Mouse (Mus musculus): ENCODE results near the gene Olfr561. TPM values are rescaled to one million over a fixed set of nuclear protein-coding genes. Genes with fewer than 3 reads are reported as not detected.

Olfr561 gene
- polyA plus RNA-seq (2014; fragmentation: Nextera tagmentation; extraction: Ambion mirVana): not detected in 2 replicates

DNA sequence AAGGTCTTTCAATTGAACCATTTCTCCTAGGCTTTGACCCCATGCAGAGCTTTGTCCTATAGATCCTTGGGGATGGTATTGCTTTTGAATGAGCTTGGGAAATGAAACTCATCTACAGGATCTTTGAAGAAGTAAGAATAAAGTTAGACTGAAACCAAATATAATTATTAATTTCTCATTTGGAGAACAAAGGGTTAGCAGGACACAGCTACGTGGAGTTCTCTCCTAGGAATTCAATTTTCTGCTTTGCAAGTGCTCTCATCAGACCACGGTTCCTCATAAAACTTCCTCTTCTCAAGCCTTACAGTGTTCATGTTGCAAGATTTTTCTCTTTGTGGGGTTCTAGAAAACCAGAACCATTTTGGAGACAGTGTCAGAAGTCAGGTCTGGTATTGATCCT is at the start of gene Olfr561:
Olfr561 (plus strand) TSS at position 301 of the 400 bp plus-strand sequence.
- no peak within 1 kb of the TSS for H3K27ac ChIP-seq (ENCODE audit: low read depth, low read length)
- H3K9ac ChIP-seq (ENCODE audit: low read length): no peak within 1 kb of the TSS
- 84% methylated on average over 2 of the region's 2 CpGs for WGBS
- H3K4me3 ChIP-seq (ENCODE audit: low read depth, low read length): no peak within 1 kb of the TSS
- H3K4me1 ChIP-seq (ENCODE audit: control insufficient read depth, insufficient read depth, low read length): no peaks in the 10 kb centered on the region
- ATAC-seq (ENCODE audit: insufficient read depth, low FRiP score, low TSS enrichment) (no peak), DNase-seq (ENCODE audit: low spot score) (no peak)
- no peaks in the 10 kb centered on the region for H3K9me3 ChIP-seq (ENCODE audit: control insufficient read depth, low read length)
- H3K36me3 ChIP-seq (ENCODE audit: control insufficient read depth, insufficient read depth, low read length): no peaks in the 10 kb centered on the region
- no peaks in the 10 kb centered on the region for H3K27me3 ChIP-seq (ENCODE audit: control insufficient read depth, insufficient read depth, low read length)
- no peak within 1 kb of the TSS for H3K4me2 ChIP-seq (ENCODE audit: low read depth)

DNA sequence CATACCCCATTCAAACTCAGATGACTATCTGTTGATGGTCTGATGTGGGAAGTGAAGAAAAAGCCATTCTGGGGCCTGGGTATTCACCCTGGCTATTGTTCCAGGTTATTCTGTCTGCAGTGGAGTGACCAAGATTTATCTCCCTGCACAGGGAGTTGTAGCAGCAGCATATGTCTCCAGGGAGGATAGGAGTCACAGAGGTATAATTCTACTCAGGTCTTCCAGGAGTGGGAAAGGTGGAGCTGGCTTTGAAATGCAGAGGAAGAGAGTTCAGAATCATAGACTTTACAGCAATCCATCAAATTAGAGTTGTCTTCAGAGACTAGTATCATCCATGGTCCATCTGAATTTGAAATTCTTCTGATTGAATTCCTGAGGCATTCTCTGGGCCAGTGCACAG is 43.6 kb upstream of the Olfr561 start, which contains the start of gene Olfr559:
Olfr559 (minus strand) TSS at position 101 of the 400 bp plus-strand sequence.
- no peak for DNase-seq (ENCODE audit: low spot score)
- H3K36me3 ChIP-seq (ENCODE audit: control insufficient read depth, insufficient read depth, low read length): no peaks in the 10 kb centered on the region
- no peaks in the 10 kb centered on the region for H3K27me3 ChIP-seq (ENCODE audit: control insufficient read depth, insufficient read depth, low read length)
- H3K4me2 ChIP-seq (ENCODE audit: low read depth): no peak within 1 kb of the TSS
- H3K4me1 ChIP-seq (ENCODE audit: control insufficient read depth, insufficient read depth, low read length): no peaks in the 10 kb centered on the region
- no peaks in the 10 kb centered on the region for H3K9me3 ChIP-seq (ENCODE audit: control insufficient read depth, low read length)
- H3K27ac ChIP-seq (ENCODE audit: low read depth, low read length): no peak within 1 kb of the TSS
- no peak within 1 kb of the TSS for H3K9ac ChIP-seq (ENCODE audit: low read length)
- ATAC-seq (ENCODE audit: insufficient read depth, low FRiP score, low TSS enrichment): no peak
- no peak within 1 kb of the TSS for H3K4me3 ChIP-seq (ENCODE audit: low read depth, low read length)

DNA sequence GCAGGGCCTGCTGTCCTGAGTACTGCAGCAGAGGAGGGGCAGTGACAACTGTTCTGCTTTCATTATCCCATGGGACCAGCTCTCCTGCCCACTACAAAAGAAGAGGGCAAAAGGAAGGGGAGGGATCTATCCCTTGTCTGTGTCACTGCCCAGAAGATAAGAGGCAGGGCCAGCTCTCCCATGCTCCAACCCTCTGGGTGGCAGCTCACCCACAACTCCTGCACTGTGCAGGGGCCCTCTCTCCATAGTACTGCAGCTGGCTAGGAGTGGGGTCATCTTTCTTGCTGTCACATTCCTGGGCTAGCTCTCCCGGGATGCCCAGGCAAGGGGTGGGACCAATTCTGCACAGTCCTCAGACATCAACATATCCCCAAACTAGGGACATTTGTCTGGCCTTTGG is 37.2 kb upstream of the Olfr561 start:
- WGBS: 67% methylated on average over 1 of the region's 1 CpGs
- DNase-seq (ENCODE audit: low spot score): no peak
- no peaks in the 10 kb centered on the region for H3K4me1 ChIP-seq (ENCODE audit: control insufficient read depth, insufficient read depth, low read length)

DNA sequence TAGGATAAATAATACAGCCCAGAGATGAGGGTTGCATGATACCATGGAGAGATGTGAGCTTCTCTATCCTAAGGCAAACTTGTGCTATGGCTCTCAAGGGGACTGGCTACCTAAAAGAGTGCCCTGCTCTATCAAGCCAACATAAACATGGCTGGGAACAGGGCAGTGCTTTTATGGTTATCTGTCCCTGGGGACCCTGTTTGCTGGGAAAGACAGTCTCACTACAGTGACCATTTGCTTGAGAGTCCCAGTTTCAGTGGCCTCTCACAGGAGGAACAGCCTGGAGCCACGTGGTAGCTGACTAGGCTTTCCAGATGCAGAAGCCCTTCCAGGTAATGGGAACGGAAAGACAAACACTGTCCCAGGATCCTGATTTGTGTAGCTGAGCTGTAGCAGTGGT is 33.3 kb upstream of the Olfr561 start:
- H3K4me2 ChIP-seq (ENCODE audit: low read depth): no peak overlapping the region
- WGBS: 38% methylated on average over 2 of the region's 2 CpGs
- H3K4me1 ChIP-seq (ENCODE audit: control insufficient read depth, insufficient read depth, low read length): no peaks in the 10 kb centered on the region
- H3K9me3 ChIP-seq (ENCODE audit: control insufficient read depth, low read length): no peaks in the 10 kb centered on the region
- H3K36me3 ChIP-seq (ENCODE audit: control insufficient read depth, insufficient read depth, low read length): no peaks in the 10 kb centered on the region
- no peaks in the 10 kb centered on the region for H3K27me3 ChIP-seq (ENCODE audit: control insufficient read depth, insufficient read depth, low read length)
- DNase-seq (ENCODE audit: low spot score) (no peak), ATAC-seq (ENCODE audit: insufficient read depth, low FRiP score, low TSS enrichment) (no peak)
- H3K27ac ChIP-seq (ENCODE audit: low read depth, low read length): no peak overlapping the region
- H3K4me3 ChIP-seq (ENCODE audit: low read depth, low read length): no peak overlapping the region
- H3K9ac ChIP-seq (ENCODE audit: low read length): no peak overlapping the region

More for the DNA sequence above, 37.2 kb upstream of the Olfr561 start:
- Histone ChIP-seq H3K9me3 (ENCODE audit: control insufficient read depth, low read length) (no peaks in the 10 kb centered on the region), H3K4me3 (ENCODE audit: low read depth, low read length) (no peak overlapping the region), H3K36me3 (ENCODE audit: control insufficient read depth, insufficient read depth, low read length) (no peaks in the 10 kb centered on the region), H3K9ac (ENCODE audit: low read length) (no peak overlapping the region), H3K27ac (ENCODE audit: low read depth, low read length) (no peak overlapping the region), H3K4me2 (ENCODE audit: low read depth) (no peak overlapping the region), H3K27me3 (ENCODE audit: control insufficient read depth, insufficient read depth, low read length) (no peaks in the 10 kb centered on the region)
- no peak for ATAC-seq (ENCODE audit: insufficient read depth, low FRiP score, low TSS enrichment)

DNA sequence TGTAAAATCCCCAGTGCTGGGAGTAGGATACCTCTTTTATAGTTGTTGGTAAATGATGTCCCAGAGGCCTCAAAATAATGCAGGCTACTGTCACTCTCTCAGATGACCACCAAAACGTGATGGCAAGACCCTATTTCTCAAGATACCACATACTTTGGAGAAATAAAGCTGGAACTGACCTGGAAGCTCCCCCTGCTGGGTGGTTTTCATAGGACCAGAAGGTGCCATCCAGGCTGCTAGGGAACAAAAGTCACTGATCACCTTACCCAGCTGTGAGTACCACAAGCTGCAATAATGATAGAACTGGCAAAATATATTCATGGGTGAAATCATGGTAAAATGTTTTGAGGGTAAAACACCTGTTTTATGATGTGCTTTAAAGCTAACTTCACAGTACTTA is 18.9 kb upstream of the Olfr561 start:
- Histone ChIP-seq H3K27me3 (ENCODE audit: control insufficient read depth, insufficient read depth, low read length) (no peaks in the 10 kb centered on the region), H3K4me3 (ENCODE audit: low read depth, low read length) (no peak overlapping the region), H3K9ac (ENCODE audit: low read length) (no peak overlapping the region), H3K36me3 (ENCODE audit: control insufficient read depth, insufficient read depth, low read length) (no peaks in the 10 kb centered on the region), H3K9me3 (ENCODE audit: control insufficient read depth, low read length) (no peaks in the 10 kb centered on the region), H3K4me1 (ENCODE audit: control insufficient read depth, insufficient read depth, low read length) (no peaks in the 10 kb centered on the region), H3K27ac (ENCODE audit: low read depth, low read length) (no peak overlapping the region), H3K4me2 (ENCODE audit: low read depth) (no peak overlapping the region)
- ATAC-seq (ENCODE audit: insufficient read depth, low FRiP score, low TSS enrichment) (no peak), DNase-seq (ENCODE audit: low spot score) (no peak)
- 18% methylated on average over 1 of the region's 1 CpGs for WGBS

DNA sequence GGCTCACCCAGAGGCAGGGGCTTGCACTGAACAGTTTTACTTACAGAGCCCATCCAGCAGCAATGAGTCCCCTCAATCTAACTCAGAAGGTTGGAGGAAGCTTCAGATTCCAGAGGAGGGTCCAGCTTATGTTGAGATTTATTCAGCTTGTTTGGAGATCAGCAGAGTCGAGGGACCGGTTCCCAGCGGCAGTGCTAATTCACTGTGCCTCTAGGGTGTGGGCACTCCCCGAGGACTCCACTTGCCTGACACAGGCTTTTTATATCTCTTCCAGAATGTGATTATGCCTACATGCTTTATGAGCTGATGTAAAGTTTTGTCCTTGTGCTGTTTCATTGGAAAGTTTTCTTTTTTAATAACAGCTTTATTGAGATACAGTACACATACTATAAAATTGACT is 11.8 kb upstream of the Olfr561 start, which contains the start of the genes Olfr560 and Olfr78:
Olfr560 (minus strand) TSS at position 101 of the 400 bp plus-strand sequence.
Olfr78 (minus strand) TSS at position 206 of the 400 bp plus-strand sequence.
- no peak within 1 kb of the TSS for H3K4me3 ChIP-seq (ENCODE audit: low read depth, low read length)
- DNase-seq (ENCODE audit: low spot score) (no peak), ATAC-seq (ENCODE audit: insufficient read depth, low FRiP score, low TSS enrichment) (no peak)
- H3K27me3 ChIP-seq (ENCODE audit: control insufficient read depth, insufficient read depth, low read length): no peaks in the 10 kb centered on the region
- no peak within 1 kb of the TSS for H3K9ac ChIP-seq (ENCODE audit: low read length)
- H3K4me1 ChIP-seq (ENCODE audit: control insufficient read depth, insufficient read depth, low read length): no peaks in the 10 kb centered on the region
- 76% methylated on average over 4 of the region's 4 CpGs for WGBS
- H3K4me2 ChIP-seq (ENCODE audit: low read depth): no peak within 1 kb of the TSS
- H3K9me3 ChIP-seq (ENCODE audit: control insufficient read depth, low read length): no peaks in the 10 kb centered on the region
- no peak within 1 kb of the TSS for H3K27ac ChIP-seq (ENCODE audit: low read depth, low read length)
- no peaks in the 10 kb centered on the region for H3K36me3 ChIP-seq (ENCODE audit: control insufficient read depth, insufficient read depth, low read length)

DNA sequence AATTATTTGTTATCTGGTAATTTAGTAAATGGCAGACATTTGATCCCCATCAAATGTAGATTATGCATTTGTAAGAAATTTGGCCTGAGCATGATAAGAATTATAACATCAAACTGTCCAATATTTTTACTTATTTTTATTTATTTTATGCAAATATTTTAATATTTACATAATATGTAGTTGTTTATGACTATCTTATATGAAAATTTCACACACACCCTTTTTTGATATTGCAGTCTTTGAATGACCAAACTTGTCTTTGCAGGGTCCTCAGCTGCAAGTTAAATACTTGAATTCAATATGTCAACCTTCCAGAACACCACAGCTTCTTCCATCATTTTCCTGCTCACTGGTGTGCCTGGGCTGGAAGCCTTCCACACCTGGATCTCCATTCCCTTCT is 32.2 kb downstream of the Olfr561 start, which contains the start of gene Olfr564:
Olfr564 (plus strand) TSS at position 301 of the 400 bp plus-strand sequence.
- Histone ChIP-seq H3K36me3 (ENCODE audit: control insufficient read depth, insufficient read depth, low read length) (no peaks in the 10 kb centered on the region), H3K27me3 (ENCODE audit: control insufficient read depth, insufficient read depth, low read length) (no peaks in the 10 kb centered on the region), H3K4me2 (ENCODE audit: low read depth) (no peak within 1 kb of the TSS), H3K9me3 (ENCODE audit: control insufficient read depth, low read length) (no peaks in the 10 kb centered on the region), H3K9ac (ENCODE audit: low read length) (no peak within 1 kb of the TSS), H3K27ac (ENCODE audit: low read depth, low read length) (no peak within 1 kb of the TSS), H3K4me1 (ENCODE audit: control insufficient read depth, insufficient read depth, low read length) (no peaks in the 10 kb centered on the region), H3K4me3 (ENCODE audit: low read depth, low read length) (no peak within 1 kb of the TSS)
- ATAC-seq (ENCODE audit: insufficient read depth, low FRiP score, low TSS enrichment) (no peak), DNase-seq (ENCODE audit: low spot score) (no peak)

Other genes with a start within 250 kb of the Olfr561 start
- not detected in 2 replicates for gene Olfr547, start 236.5 kb upstream of the Olfr561 start, polyA plus RNA-seq (2014; fragmentation: Nextera tagmentation; extraction: Ambion mirVana)
- gene Olfr548-ps1, start 230.3 kb upstream of the Olfr561 start, polyA plus RNA-seq (2014; fragmentation: Nextera tagmentation; extraction: Ambion mirVana): not detected in 2 replicates
- gene Olfr549, start 221.4 kb upstream of the Olfr561 start, polyA plus RNA-seq (2014; fragmentation: Nextera tagmentation; extraction: Ambion mirVana): not detected in 2 replicates
- 0.13 and 0.14 TPM in 2 replicates for gene Trim21, start 205.7 kb upstream of the Olfr561 start, polyA plus RNA-seq (2014; fragmentation: Nextera tagmentation; extraction: Ambion mirVana)
- not detected in 2 replicates for gene Olfr550, start 199.8 kb upstream of the Olfr561 start, polyA plus RNA-seq (2014; fragmentation: Nextera tagmentation; extraction: Ambion mirVana)
- gene Olfr551, start 179.3 kb upstream of the Olfr561 start, polyA plus RNA-seq (2014; fragmentation: Nextera tagmentation; extraction: Ambion mirVana): not detected in 2 replicates
- not detected in 2 replicates for gene Olfr552, start 173.5 kb upstream of the Olfr561 start, polyA plus RNA-seq (2014; fragmentation: Nextera tagmentation; extraction: Ambion mirVana)
- not detected in 2 replicates for gene Olfr553, start 153.0 kb upstream of the Olfr561 start, polyA plus RNA-seq (2014; fragmentation: Nextera tagmentation; extraction: Ambion mirVana)
- not detected in 2 replicates for gene Olfr554, start 132.8 kb upstream of the Olfr561 start, polyA plus RNA-seq (2014; fragmentation: Nextera tagmentation; extraction: Ambion mirVana)
- gene Olfr555, start 112.4 kb upstream of the Olfr561 start, polyA plus RNA-seq (2014; fragmentation: Nextera tagmentation; extraction: Ambion mirVana): not detected in 2 replicates
- gene Olfr556, start 106.3 kb upstream of the Olfr561 start, polyA plus RNA-seq (2014; fragmentation: Nextera tagmentation; extraction: Ambion mirVana): not detected in 2 replicates
- gene Trim68, start 83.9 kb upstream of the Olfr561 start, polyA plus RNA-seq (2014; fragmentation: Nextera tagmentation; extraction: Ambion mirVana): 10.2 and 11.2 TPM in 2 replicates
- not detected in 2 replicates for gene Olfr557, start 75.3 kb upstream of the Olfr561 start, polyA plus RNA-seq (2014; fragmentation: Nextera tagmentation; extraction: Ambion mirVana)
- gene Olfr558, start 69.0 kb upstream of the Olfr561 start, polyA plus RNA-seq (2014; fragmentation: Nextera tagmentation; extraction: Ambion mirVana): 0.53 and 0.55 TPM in 2 replicates
- gene Olfr33, start 52.2 kb upstream of the Olfr561 start, polyA plus RNA-seq (2014; fragmentation: Nextera tagmentation; extraction: Ambion mirVana): not detected in 2 replicates
- not detected in 2 replicates for gene Olfr559, start 43.7 kb upstream of the Olfr561 start, polyA plus RNA-seq (2014; fragmentation: Nextera tagmentation; extraction: Ambion mirVana)
- not detected in 2 replicates for gene Olfr560, start 11.9 kb upstream of the Olfr561 start, polyA plus RNA-seq (2014; fragmentation: Nextera tagmentation; extraction: Ambion mirVana)
- gene Olfr78, start 11.8 kb upstream of the Olfr561 start, polyA plus RNA-seq (2014; fragmentation: Nextera tagmentation; extraction: Ambion mirVana): not detected in 2 replicates
- not detected in 2 replicates for gene Olfr564, start 32.3 kb downstream of the Olfr561 start, polyA plus RNA-seq (2014; fragmentation: Nextera tagmentation; extraction: Ambion mirVana)
- not detected in 2 replicates for gene Olfr566, start 87.5 kb downstream of the Olfr561 start, polyA plus RNA-seq (2014; fragmentation: Nextera tagmentation; extraction: Ambion mirVana)
- gene Olfr568, start 105.9 kb downstream of the Olfr561 start, polyA plus RNA-seq (2014; fragmentation: Nextera tagmentation; extraction: Ambion mirVana): not detected in 2 replicates
- not detected in 2 replicates for gene Olfr569, start 119.7 kb downstream of the Olfr561 start, polyA plus RNA-seq (2014; fragmentation: Nextera tagmentation; extraction: Ambion mirVana)
- gene Olfr570, start 123.4 kb downstream of the Olfr561 start, polyA plus RNA-seq (2014; fragmentation: Nextera tagmentation; extraction: Ambion mirVana): not detected in 2 replicates
- gene Olfr571, start 146.3 kb downstream of the Olfr561 start, polyA plus RNA-seq (2014; fragmentation: Nextera tagmentation; extraction: Ambion mirVana): not detected in 2 replicates
- gene Olfr572, start 153.2 kb downstream of the Olfr561 start, polyA plus RNA-seq (2014; fragmentation: Nextera tagmentation; extraction: Ambion mirVana): not detected in 2 replicates
- gene Olfr573-ps1, start 171.4 kb downstream of the Olfr561 start, polyA plus RNA-seq (2014; fragmentation: Nextera tagmentation; extraction: Ambion mirVana): not detected in 2 replicates
- not detected in 2 replicates for gene Olfr574, start 177.2 kb downstream of the Olfr561 start, polyA plus RNA-seq (2014; fragmentation: Nextera tagmentation; extraction: Ambion mirVana)
- not detected in 2 replicates for gene Olfr575, start 187.6 kb downstream of the Olfr561 start, polyA plus RNA-seq (2014; fragmentation: Nextera tagmentation; extraction: Ambion mirVana)
- gene Olfr576, start 191.4 kb downstream of the Olfr561 start, polyA plus RNA-seq (2014; fragmentation: Nextera tagmentation; extraction: Ambion mirVana): not detected in 2 replicates
- gene Olfr577, start 204.7 kb downstream of the Olfr561 start, polyA plus RNA-seq (2014; fragmentation: Nextera tagmentation; extraction: Ambion mirVana): not detected in 2 replicates
- not detected in 2 replicates for gene Olfr578, start 218.1 kb downstream of the Olfr561 start, polyA plus RNA-seq (2014; fragmentation: Nextera tagmentation; extraction: Ambion mirVana)

Data from neural tube, embryonic 11.5 days (tissue).